Mouse (Mus musculus) cerebellum, adult 2 months (tissue): ENCODE results near the gene Oas1d.
"Not testable (repeated sequence)": the region's sequence is repeated elsewhere in the genome, so short reads cannot be mapped to it uniquely, and the experiment has no call there.

Experiments
- CTCF ChIP-seq: fragments of 200-500 bp; IDR thresholded peaks from 2 replicates; pipeline ENCODE4 v1.5.1; 2011; ENCODE audit warnings: low read depth, mild to moderate bottlenecking, control low read depth, low read length, moderate library complexity, borderline replicate concordance; ENCODE audit not compliant: insufficient read depth
- POLR2A ChIP-seq: fragments of 200-500 bp; IDR thresholded peaks from 2 replicates; pipeline ENCODE4 v1.6.1; 2011; ENCODE audit warnings: low read length, control low read depth, borderline replicate concordance; ENCODE audit not compliant: insufficient read depth

DNA sequence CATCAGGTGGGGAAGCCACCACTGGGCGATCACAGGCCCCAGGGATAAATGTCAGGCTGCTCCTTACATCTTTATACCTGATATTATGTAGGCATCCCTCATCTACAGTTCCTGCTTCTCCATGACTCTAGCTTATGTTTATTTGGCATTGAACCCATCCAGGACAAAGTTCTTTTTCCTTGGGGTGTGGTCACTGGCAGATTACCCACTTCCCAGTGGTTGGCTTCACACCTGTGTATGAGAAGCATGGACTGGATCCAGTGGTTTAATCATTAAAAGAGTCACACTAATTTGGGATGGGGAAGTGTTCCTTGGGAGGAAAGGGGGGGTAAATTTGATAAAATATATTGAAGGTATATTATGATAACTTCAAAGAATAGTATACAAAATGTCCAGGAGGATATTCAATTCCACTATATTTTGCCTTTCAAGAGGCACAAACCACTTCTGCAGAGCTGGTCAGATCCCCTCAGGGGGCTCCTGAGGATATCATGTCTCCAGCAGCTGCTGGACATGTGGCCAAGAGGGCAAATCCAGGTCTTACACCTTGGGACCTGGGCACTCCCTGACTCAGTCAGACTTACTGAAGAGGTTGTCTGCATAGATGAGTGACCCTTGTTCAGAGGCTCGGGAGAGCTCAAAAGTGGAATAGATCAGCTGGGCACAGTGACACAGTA is 22.6 kb upstream of the Oas1d start:
- not testable (repeated sequence) for TF ChIP-seq CTCF, POLR2A
